10 mouse cellular contexts compared by ENCODE assay signal in the genomic region with DNA sequence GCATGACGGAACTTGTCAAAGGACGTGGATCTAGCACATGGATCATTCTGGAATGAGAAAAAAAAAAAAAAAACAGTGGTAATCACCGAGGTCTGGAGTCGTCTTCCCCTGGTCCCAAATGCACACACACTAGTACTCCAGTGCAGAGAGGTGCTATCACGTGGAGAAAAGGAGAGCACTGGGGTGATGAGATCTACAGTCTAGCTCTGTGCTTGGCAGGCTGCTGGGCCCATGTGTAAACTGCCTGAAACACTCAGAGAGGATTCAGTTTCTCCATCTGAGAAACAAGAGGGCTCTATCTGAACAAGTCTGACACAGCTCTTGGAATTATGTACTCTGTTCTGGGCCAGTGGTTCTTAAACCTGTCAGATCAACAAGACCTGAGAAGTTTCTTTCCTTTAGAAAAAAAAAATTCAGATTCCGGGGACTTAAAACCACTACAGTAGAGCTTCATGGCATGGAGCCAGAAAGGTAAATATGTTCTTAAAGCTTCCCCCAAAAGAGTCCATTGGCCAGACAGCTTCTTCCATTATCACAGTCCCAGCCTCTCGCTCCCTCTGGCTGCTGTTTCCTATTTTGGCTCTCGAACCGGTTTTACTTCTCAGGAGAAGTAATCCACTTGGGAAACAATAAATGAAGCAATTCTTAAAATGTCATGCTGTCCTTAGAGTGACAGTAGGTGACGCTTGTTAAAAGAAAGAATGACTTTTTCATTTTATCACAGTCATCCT. TPM values are rescaled to one million over a fixed set of nuclear protein-coding genes. Genes with fewer than 3 reads are reported as not detected.
DNase-seq lines count a peak whose midpoint lies in the region; ATAC-seq and TF ChIP-seq lines count a peak whose summit lies in the region.
"Had no signal": no experiment of that assay in that cellular context is flagged by ENCODE, and none has a peak within 500 bp of the region (broad histone marks: within the 10 kb centered on the region; RNA-seq: fewer than 3 reads in every experiment).

No protein-coding gene starts in this region.

- no peak for TF ChIP-seq EP300 in heart, adult 2 months (IDR thresholded peaks at IDR 0.05; ENCODE audit: insufficient read depth, low read depth, low read length)

- DNase-seq in heart, adult 2 months: peak in 1 of 2 experiments; percentile 16
- DNase-seq in heart, adult 8-10 months (ENCODE audit: low spot score): no peak
- DNase-seq in lung, embryonic 14.5 days: peak; percentile 88
- DNase-seq in lung, adult 2 months: no peak
- no peak for DNase-seq in testis, postnatal 14 days (ENCODE audit: low spot score)
- DNase-seq in layer of hippocampus, postnatal 25 days (ENCODE audit: extremely low spot score in 1 of 2, low spot score in 1 of 2): no peak
- DNase-seq: thymus, adult 2 months had no signal

- H3K4me1 ChIP-seq in heart, adult 2 months (ENCODE audit: control insufficient read depth, insufficient read depth, low read length): peaks cover 5% of the 10 kb centered on the region
- H3K4me1 ChIP-seq in lung, embryonic 14.5 days (ENCODE audit: insufficient read depth): peaks cover 10% of the 10 kb centered on the region
- H3K4me1 ChIP-seq in lung, adult 2 months (ENCODE audit: control insufficient read depth, insufficient read depth, low read length): peaks cover 3% of the 10 kb centered on the region
- peaks cover 10% of the 10 kb centered on the region; the same call in 1 of the 2 replicates for H3K4me1 ChIP-seq in hindbrain, embryonic 15.5 days (replicated peaks)
- no peaks in the 10 kb centered on the region for H3K4me1 ChIP-seq in stomach, embryonic 15.5 days

- no peaks in the 10 kb centered on the region for H3K9me3 ChIP-seq in lung, embryonic 14.5 days (ENCODE audit: low read depth, low read length)
- no peaks in the 10 kb centered on the region for H3K9me3 ChIP-seq in hindbrain, embryonic 15.5 days
- no peaks in the 10 kb centered on the region for H3K9me3 ChIP-seq in stomach, embryonic 15.5 days
- H3K9me3 ChIP-seq: midbrain, embryonic 13.5 days had no signal

- H3K4me2 ChIP-seq in lung, embryonic 14.5 days: peak overlapping the region; percentile 67
- H3K4me2 ChIP-seq in hindbrain, embryonic 15.5 days: peak overlapping the region; percentile 92
- H3K4me2 ChIP-seq in stomach, embryonic 15.5 days: peak overlapping the region; percentile 60; the same call in 1 of the 2 replicates
- H3K4me2 ChIP-seq: midbrain, embryonic 13.5 days had no signal

- WGBS in heart, adult 2 months: 44% methylated on average over 10 of the region's 10 CpGs
- 54% methylated on average over 10 of the region's 10 CpGs for whole genome bisulfite sequencing in lung, embryonic 14.5 days
- 53% methylated on average over 10 of the region's 10 CpGs for WGBS in lung, adult 2 months
- WGBS in hindbrain, embryonic 15.5 days: 79% methylated on average over 10 of the region's 10 CpGs
- WGBS in stomach, embryonic 15.5 days: 61% methylated on average over 10 of the region's 10 CpGs

- no peak for ATAC-seq in lung, embryonic 14.5 days (ENCODE audit: insufficient read depth)
- ATAC-seq in hindbrain, embryonic 15.5 days (ENCODE audit: low FRiP score, low read depth): no peak
- ATAC-seq in stomach, embryonic 15.5 days (ENCODE audit: insufficient read depth, low FRiP score, low read depth): no peak
- ATAC-seq: midbrain, embryonic 13.5 days had no signal

- peak overlapping the region; percentile 68 for H3K27ac ChIP-seq in heart, adult 2 months
- peak overlapping the region; percentile 60; the same call in 1 of the 2 replicates for H3K27ac ChIP-seq in lung, embryonic 14.5 days (ENCODE audit: low read depth)
- H3K27ac ChIP-seq in hindbrain, embryonic 15.5 days (replicated peaks): no peak overlapping the region
- H3K27ac ChIP-seq in stomach, embryonic 15.5 days: peak overlapping the region; percentile 36; the same call in 1 of the 2 replicates
- H3K27ac ChIP-seq: midbrain, embryonic 13.5 days had no signal

- H3K4me3 ChIP-seq in heart, adult 2 months: peak overlapping the region; percentile 74
- peak overlapping the region; percentile 53 for H3K4me3 ChIP-seq in lung, embryonic 14.5 days (ENCODE audit: low read depth, low read length)
- H3K4me3 ChIP-seq in lung, adult 2 months (replicated peaks; ENCODE audit: extremely low read depth, low read depth, low read length): no peak overlapping the region
- H3K4me3 ChIP-seq in hindbrain, embryonic 15.5 days: peak overlapping the region; percentile 67
- peak overlapping the region; percentile 9; the same call in 1 of the 2 replicates for H3K4me3 ChIP-seq in stomach, embryonic 15.5 days (replicated peaks)
- H3K4me3 ChIP-seq: midbrain, embryonic 13.5 days had no signal

- intact Hi-C loops in heart, adult 2 months (cut with DNase I): loop anchor here (5.0 kb wide), 1 partner anchor 197 kb away; no protein-coding TSS in a partner anchor

- no peaks in the 10 kb centered on the region for H3K27me3 ChIP-seq in heart, adult 2 months (ENCODE audit: control insufficient read depth, insufficient read depth, low read length)
- no peaks in the 10 kb centered on the region for H3K27me3 ChIP-seq in lung, embryonic 14.5 days (ENCODE audit: insufficient read depth, low read length)
- no peaks in the 10 kb centered on the region for H3K27me3 ChIP-seq in hindbrain, embryonic 15.5 days
- H3K27me3 ChIP-seq in stomach, embryonic 15.5 days (replicated peaks): no peaks in the 10 kb centered on the region

- peaks cover 20% of the 10 kb centered on the region for H3K36me3 ChIP-seq in heart, adult 2 months (ENCODE audit: control insufficient read depth, insufficient read depth, low read length)
- H3K36me3 ChIP-seq in lung, embryonic 14.5 days (ENCODE audit: insufficient read depth): peaks cover 38% of the 10 kb centered on the region
- H3K36me3 ChIP-seq in hindbrain, embryonic 15.5 days: no peaks in the 10 kb centered on the region
- H3K36me3 ChIP-seq in stomach, embryonic 15.5 days: peaks cover 17% of the 10 kb centered on the region

- no peak for TF ChIP-seq POLR2A in heart, adult 2 months (IDR thresholded peaks at IDR 0.05; ENCODE audit: insufficient read depth, low read depth, low read length)
- no peak for TF ChIP-seq POLR2A in lung, adult 2 months (IDR thresholded peaks at IDR 0.05; ENCODE audit: borderline replicate concordance, extremely low read depth, low read depth, low read length)

- 0 out of 2 replicates have a peak overlapping the region, but pooled peaks have one; percentile 50 for H3K9ac ChIP-seq in heart, adult 2 months (ENCODE audit: low read depth, low read length)
- peak overlapping the region; percentile 77 for H3K9ac ChIP-seq in lung, embryonic 14.5 days
- H3K9ac ChIP-seq in hindbrain, embryonic 15.5 days: no peak overlapping the region
- H3K9ac ChIP-seq in stomach, embryonic 15.5 days: no peak overlapping the region
- H3K9ac ChIP-seq: midbrain, embryonic 13.5 days had no signal

- H3K79me2 ChIP-seq in heart, adult 2 months (replicated peaks; ENCODE audit: control insufficient read depth, insufficient read depth, low read length): no peaks in the 10 kb centered on the region; the same call in 1 of the 2 replicates

- TF ChIP-seq CTCF in heart, adult 2 months (IDR thresholded peaks at IDR 0.05): peak; percentile 63
- TF ChIP-seq CTCF in lung, embryonic 14.5 days (IDR thresholded peaks at IDR 0.05; ENCODE audit: low read depth): peak; percentile 38; the same call in 1 of the 2 replicates
- TF ChIP-seq CTCF in lung, adult 2 months (IDR thresholded peaks at IDR 0.05; ENCODE audit: insufficient read depth, low read length): no peak

RNA-seq across cellular contexts. Expression of a gene that starts 2.0 kb away (rescaled TPM):
- 100 to 1,000 TPM in 1 of 2 experiments, 10 to 100 TPM in 1; 90.4 to 152 TPM for total RNA-seq in heart, adult 2 months (2021)
- polyA plus RNA-seq in heart, adult 2 months (2012; rRNA removed): 49.7 and 99.7 TPM in 2 replicates
- 100 to 1,000 TPM in 2 of 4 experiments, 10 to 100 TPM in 2; 82.2 to 179 (median 102) TPM for total RNA-seq in heart, adult 8-10 months (2022)
- polyA plus RNA-seq in lung, embryonic 14.5 days (2014; fragmentation: Nextera tagmentation; extraction: Ambion mirVana): 67.5 and 80.9 TPM in 2 replicates
- 5.4 and 9.8 TPM in 2 replicates for polyA plus RNA-seq in lung, adult 2 months (2012; rRNA removed)
- 23.2 and 25.6 TPM in 2 replicates for polyA plus RNA-seq in hindbrain, embryonic 15.5 days (2015; fragmentation: Nextera tagmentation; extraction: Ambion mirVana)
- 20.8 and 22.0 TPM in 2 replicates for polyA plus RNA-seq in stomach, embryonic 15.5 days (2015; fragmentation: Nextera tagmentation; extraction: Ambion mirVana)
- 10 to 100 TPM; 47.4 to 55.9 TPM for total RNA-seq in layer of hippocampus, postnatal 25 days (2021)

Comparison
In these comparisons a context has a peak if more than half of its experiments do, and no peak if none do; other contexts are left out.
1. H3K9ac ChIP-seq: peak in heart, adult 2 months (single experiment) and lung, embryonic 14.5 days (single experiment); none in hindbrain, embryonic 15.5 days (single experiment) and stomach, embryonic 15.5 days (single experiment).
2. Peak in every context shown above with its lines, with median percentiles within 50 percentile points of each other: H3K4me2 ChIP-seq.